Mouse (Mus musculus): ENCODE data around the gene Kras. TPM values are rescaled to one million over a fixed set of nuclear protein-coding genes. Genes with fewer than 3 reads are reported as not detected.

Gene Kras
- 23.1 and 47.7 TPM in 2 replicates for total RNA-seq (2014; fragmentation: Nextera tagmentation)
- total RNA-seq (2017), result 14.2 and 27.2 TPM in 2 replicates

GRCm38 (mm10) chr6:145250185-145250791 lies at the start of gene Kras:
Gene Kras (minus strand): TSS chr6:145250239.
- ATAC-seq (replicated peaks; ENCODE audit: poor library complexity, severe bottlenecking), result peak; percentile 91

- ATAC-seq (replicated peaks; ENCODE audit: poor library complexity, severe bottlenecking), result no peak
These were observed 47.6 kb upstream of the Kras start for GRCm38 (mm10) chr6:145297626-145298025.

GRCm38 (mm10) chr6:145296979-145297378 lies 46.9 kb upstream of the Kras start:
- ATAC-seq (replicated peaks; ENCODE audit: poor library complexity, severe bottlenecking), result no peak

- no peak for ATAC-seq (replicated peaks; ENCODE audit: poor library complexity, severe bottlenecking)
These were observed 45.1 kb upstream of the Kras start for GRCm38 (mm10) chr6:145295171-145295570.

- no peak for ATAC-seq (replicated peaks; ENCODE audit: poor library complexity, severe bottlenecking)
These were observed 43.1 kb upstream of the Kras start for GRCm38 (mm10) chr6:145293156-145293555.

- ATAC-seq (replicated peaks; ENCODE audit: poor library complexity, severe bottlenecking), result peak; percentile 69
These were observed 41.6 kb upstream of the Kras start for GRCm38 (mm10) chr6:145291383-145292289.

GRCm38 (mm10) chr6:145285656-145286055 lies 35.6 kb upstream of the Kras start:
- ATAC-seq (replicated peaks; ENCODE audit: poor library complexity, severe bottlenecking), result no peak

- ATAC-seq (replicated peaks; ENCODE audit: poor library complexity, severe bottlenecking), result no peak
These were observed 34.2 kb upstream of the Kras start for GRCm38 (mm10) chr6:145284286-145284685.

GRCm38 (mm10) chr6:145277138-145277763 lies 27.2 kb upstream of the Kras start:
- peak; percentile 41 for ATAC-seq (replicated peaks; ENCODE audit: poor library complexity, severe bottlenecking)

- peak; percentile 86 for ATAC-seq (replicated peaks; ENCODE audit: poor library complexity, severe bottlenecking)
These were observed 26.3 kb upstream of the Kras start for GRCm38 (mm10) chr6:145276265-145276780.

GRCm38 (mm10) chr6:145275586-145276219 lies 25.7 kb upstream of the Kras start:
- ATAC-seq (replicated peaks; ENCODE audit: poor library complexity, severe bottlenecking), result peak; percentile 15

- peak; percentile 68 for ATAC-seq (replicated peaks; ENCODE audit: poor library complexity, severe bottlenecking)
These were observed 24.1 kb upstream of the Kras start for GRCm38 (mm10) chr6:145273971-145274620.

GRCm38 (mm10) chr6:145272142-145272937 lies 22.3 kb upstream of the Kras start:
- no peak for ATAC-seq (replicated peaks; ENCODE audit: poor library complexity, severe bottlenecking)

GRCm38 (mm10) chr6:145269313-145269845 lies 19.3 kb upstream of the Kras start:
- ATAC-seq (replicated peaks; ENCODE audit: poor library complexity, severe bottlenecking), result no peak

- ATAC-seq (replicated peaks; ENCODE audit: poor library complexity, severe bottlenecking), result no peak
These were observed 17.7 kb upstream of the Kras start for GRCm38 (mm10) chr6:145267692-145268091.

GRCm38 (mm10) chr6:145262314-145262713 lies 12.3 kb upstream of the Kras start:
- no peak for ATAC-seq (replicated peaks; ENCODE audit: poor library complexity, severe bottlenecking)

- ATAC-seq (replicated peaks; ENCODE audit: poor library complexity, severe bottlenecking), result no peak
These were observed 6.6 kb upstream of the Kras start for GRCm38 (mm10) chr6:145256701-145257073.

- ATAC-seq (replicated peaks; ENCODE audit: poor library complexity, severe bottlenecking), result no peak
These were observed 6.1 kb upstream of the Kras start for GRCm38 (mm10) chr6:145255952-145256700.

Measured in granulocyte monocyte progenitor cell, adult 5-6 weeks (primary cell).